Mouse (Mus musculus): Measurements from ENCODE around the gene Vmn1r67. TPM values are rescaled to one million over a fixed set of nuclear protein-coding genes. Genes with fewer than 3 reads are reported as not detected.
A peak's percentile ranks its signal among the peaks of the same experiment; 100 is the strongest.

Gene Vmn1r67
- not detected for total RNA-seq (2021)

GRCm38 (mm10) chr7:10443031-10443430 lies at the start of gene Vmn1r67:
Gene Vmn1r67, plus strand, starts transcription at chr7:10443331.
- DNase-seq, result no peak

GRCm38 (mm10) chr7:10458166-10458565 lies 15.0 kb downstream of the Vmn1r67 start:
- no peak for DNase-seq

GRCm38 (mm10) chr7:10479813-10480212 lies 36.7 kb downstream of the Vmn1r67 start:
- DNase-seq, result no peak

- peak; percentile 40 to 52 for DNase-seq
Observed at GRCm38 (mm10) chr7:10480588-10481233, 37.6 kb downstream of the Vmn1r67 start.

- peak; percentile 77 to 81 for DNase-seq
Observed at GRCm38 (mm10) chr7:10494786-10495521, 51.8 kb downstream of the Vmn1r67 start, which contains the start of gene Zik1. Gene Zik1, minus strand, starts transcription at chr7:10495394.

- no peak for DNase-seq
Observed at GRCm38 (mm10) chr7:10495578-10495977, 52.4 kb downstream of the Vmn1r67 start.

Other genes starting within 250 kb of the Vmn1r67 start
- not detected for gene Vmn1r66, start 165.3 kb upstream of the Vmn1r67 start, total RNA-seq (2021)
- 10 to 100 TPM; 15.1 to 16.1 TPM for gene Zik1, start 52.1 kb downstream of the Vmn1r67 start, total RNA-seq (2021)
- not detected for gene Vmn1r68, start 115.2 kb downstream of the Vmn1r67 start, total RNA-seq (2021)
- gene Vmn1r69, start 170.3 kb downstream of the Vmn1r67 start, total RNA-seq (2021), result not detected
- not detected for gene Vmn1r70, start 188.2 kb downstream of the Vmn1r67 start, total RNA-seq (2021)
- gene Nlrp4b, start 244.5 kb downstream of the Vmn1r67 start, total RNA-seq (2021), result not detected

Data from layer of hippocampus, postnatal 36 days (tissue).